Mouse (Mus musculus): ENCODE measurements at regions not wholly inside any gene's neighbourhood (a gene's known extent, or its start where the extent isn't known, plus 50 kb on each side); places are given as distances from the start of the nearest gene placed in this dataset.

- ATAC-seq, result no peak
- no peak overlapping the region for H3K27ac ChIP-seq (ENCODE audit: low read length)
Measured at GRCm38 (mm10) chr1:152253906-152254305, 132.6 kb downstream of the Tsen15 start.

GRCm38 (mm10) chr1:152253486-152253885 is 133.0 kb downstream of the Tsen15 start:
- Histone ChIP-seq H3K4me2 (ENCODE audit: low read depth, low read length) (no peak overlapping the region), H3K4me3 (ENCODE audit: low read length) (no peak overlapping the region), H3K9ac (ENCODE audit: low read depth, low read length) (no peak overlapping the region), H3K27ac (ENCODE audit: low read length) (no peak overlapping the region), H3K27me3 (replicated peaks; ENCODE audit: control insufficient read depth, insufficient read depth, low read length) (no peaks in the 10 kb centered on the region), H3K36me3 (ENCODE audit: control insufficient read depth, insufficient read depth, low read length) (no peaks in the 10 kb centered on the region), H3K4me1 (ENCODE audit: control insufficient read depth, insufficient read depth, low read length) (no peaks in the 10 kb centered on the region), H3K9me3 (ENCODE audit: control insufficient read depth, low read length) (no peaks in the 10 kb centered on the region)
- 73% methylated on average over 4 of the region's 4 CpGs for WGBS
- no peak for ATAC-seq

More at GRCm38 (mm10) chr1:152253906-152254305, 132.6 kb downstream of the Tsen15 start:
- 80% methylated on average over 4 of the region's 4 CpGs for WGBS
- Histone ChIP-seq H3K4me3 (ENCODE audit: low read length) (no peak overlapping the region), H3K4me2 (ENCODE audit: low read depth, low read length) (no peak overlapping the region), H3K27me3 (replicated peaks; ENCODE audit: control insufficient read depth, insufficient read depth, low read length) (no peaks in the 10 kb centered on the region), H3K4me1 (ENCODE audit: control insufficient read depth, insufficient read depth, low read length) (no peaks in the 10 kb centered on the region), H3K36me3 (ENCODE audit: control insufficient read depth, insufficient read depth, low read length) (no peaks in the 10 kb centered on the region), H3K9me3 (ENCODE audit: control insufficient read depth, low read length) (no peaks in the 10 kb centered on the region), H3K9ac (ENCODE audit: low read depth, low read length) (no peak overlapping the region)

DNA sequence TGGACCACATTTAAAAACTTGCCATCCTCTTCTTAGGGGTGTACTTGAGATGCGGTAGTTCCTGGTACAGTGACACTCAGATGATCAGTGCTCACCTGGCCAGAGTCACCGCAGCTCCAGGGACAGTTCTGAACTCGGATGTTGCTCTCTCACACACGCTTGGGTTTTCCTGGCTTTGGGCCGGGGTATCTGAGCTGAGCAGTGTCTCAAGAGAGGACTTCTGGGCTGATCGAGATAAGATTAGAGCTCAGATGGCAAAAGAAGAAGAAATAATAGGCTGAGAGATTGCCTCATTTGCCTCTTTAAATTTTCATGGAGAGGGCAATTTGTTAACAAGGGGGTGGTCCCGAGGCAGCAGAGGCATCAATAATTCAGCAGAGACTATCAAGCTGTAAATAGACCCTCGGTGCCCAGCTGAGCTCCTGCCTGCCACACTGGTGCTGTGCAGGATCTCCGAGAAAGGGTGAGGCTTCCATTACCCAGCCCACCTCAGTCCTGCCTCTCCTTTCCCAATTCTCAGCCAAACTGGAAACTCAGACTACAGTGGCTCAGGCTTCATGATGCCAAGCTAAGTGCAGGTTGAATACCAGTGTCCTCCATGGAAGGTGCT is 133.7 kb downstream of the Tsen15 start:
- Histone ChIP-seq H3K27ac (ENCODE audit: low read length) (no peak overlapping the region), H3K27me3 (replicated peaks; ENCODE audit: control insufficient read depth, insufficient read depth, low read length) (no peaks in the 10 kb centered on the region), H3K36me3 (ENCODE audit: control insufficient read depth, insufficient read depth, low read length) (no peaks in the 10 kb centered on the region), H3K9me3 (ENCODE audit: control insufficient read depth, low read length) (no peaks in the 10 kb centered on the region), H3K4me2 (ENCODE audit: low read depth, low read length) (no peak overlapping the region), H3K9ac (ENCODE audit: low read depth, low read length) (no peak overlapping the region), H3K4me3 (ENCODE audit: low read length) (no peak overlapping the region), H3K4me1 (ENCODE audit: control insufficient read depth, insufficient read depth, low read length) (no peaks in the 10 kb centered on the region)
- no peak for ATAC-seq
- WGBS, result 58% methylated on average over 9 of the region's 9 CpGs

- 89% methylated on average over 9 of the region's 9 CpGs for WGBS
- Histone ChIP-seq H3K27ac (ENCODE audit: low read length) (no peak overlapping the region), H3K9ac (ENCODE audit: low read depth, low read length) (no peak overlapping the region), H3K27me3 (replicated peaks; ENCODE audit: control insufficient read depth, insufficient read depth, low read length) (no peaks in the 10 kb centered on the region), H3K4me2 (ENCODE audit: low read depth, low read length) (no peak overlapping the region), H3K4me3 (ENCODE audit: low read length) (no peak overlapping the region), H3K9me3 (ENCODE audit: control insufficient read depth, low read length) (no peaks in the 10 kb centered on the region), H3K4me1 (ENCODE audit: control insufficient read depth, insufficient read depth, low read length) (no peaks in the 10 kb centered on the region), H3K36me3 (ENCODE audit: control insufficient read depth, insufficient read depth, low read length) (no peaks in the 10 kb centered on the region)
- no peak for ATAC-seq
Measured at GRCm38 (mm10) chr1:152241026-152241425, 145.5 kb downstream of the Tsen15 start.

GRCm38 (mm10) chr1:152239376-152239775 is 147.1 kb downstream of the Tsen15 start:
- H3K27ac ChIP-seq (ENCODE audit: low read length), result no peak overlapping the region
- no peaks in the 10 kb centered on the region for H3K9me3 ChIP-seq (ENCODE audit: control insufficient read depth, low read length)
- no peaks in the 10 kb centered on the region for H3K4me1 ChIP-seq (ENCODE audit: control insufficient read depth, insufficient read depth, low read length)
- 31% methylated on average over 6 of the region's 6 CpGs for WGBS
- ATAC-seq, result no peak
- H3K36me3 ChIP-seq (ENCODE audit: control insufficient read depth, insufficient read depth, low read length), result no peaks in the 10 kb centered on the region
- H3K4me3 ChIP-seq (ENCODE audit: low read length), result no peak overlapping the region
- no peaks in the 10 kb centered on the region for H3K27me3 ChIP-seq (replicated peaks; ENCODE audit: control insufficient read depth, insufficient read depth, low read length)
- H3K9ac ChIP-seq (ENCODE audit: low read depth, low read length), result no peak overlapping the region
- no peak overlapping the region for H3K4me2 ChIP-seq (ENCODE audit: low read depth, low read length)

DNA sequence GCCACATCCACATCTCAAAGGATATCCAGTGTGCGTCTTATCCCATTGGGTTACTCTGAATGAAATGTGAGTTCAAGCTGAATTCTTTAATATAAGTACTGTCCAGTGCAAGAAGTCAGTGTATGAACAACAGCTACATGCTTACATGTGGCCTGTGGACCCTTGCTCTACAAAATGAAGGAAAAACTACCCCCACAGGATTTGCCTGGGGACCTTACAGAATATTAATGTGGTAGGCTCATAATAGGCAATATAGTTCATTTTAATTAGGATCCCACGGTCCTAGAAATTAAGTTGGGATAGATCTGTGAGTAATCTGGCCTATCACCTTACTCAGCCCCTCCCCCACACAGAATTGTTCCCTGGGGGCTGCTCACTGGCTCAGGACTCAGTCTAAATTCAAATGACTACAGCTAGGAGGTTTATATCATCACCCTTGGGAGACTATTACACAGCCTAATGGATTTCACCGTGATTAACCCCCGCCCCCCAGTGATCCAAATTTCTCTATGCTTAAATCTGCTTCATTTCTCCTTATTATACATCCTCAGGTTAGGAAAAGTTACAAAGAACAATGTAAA is 145.4 kb upstream of the 1700025G04Rik start:
- 82% methylated on average over 4 of the region's 4 CpGs for WGBS
- H3K9ac ChIP-seq (ENCODE audit: low read depth, low read length), result no peak overlapping the region
- no peaks in the 10 kb centered on the region for H3K9me3 ChIP-seq (ENCODE audit: control insufficient read depth, low read length)
- no peak overlapping the region for H3K27ac ChIP-seq (ENCODE audit: low read length)
- no peaks in the 10 kb centered on the region for H3K27me3 ChIP-seq (replicated peaks; ENCODE audit: control insufficient read depth, insufficient read depth, low read length)
- ATAC-seq, result no peak
- H3K4me3 ChIP-seq (ENCODE audit: low read length), result no peak overlapping the region
- H3K4me2 ChIP-seq (ENCODE audit: low read depth, low read length), result no peak overlapping the region
- H3K4me1 ChIP-seq (ENCODE audit: control insufficient read depth, insufficient read depth, low read length), result no peaks in the 10 kb centered on the region
- H3K36me3 ChIP-seq (ENCODE audit: control insufficient read depth, insufficient read depth, low read length), result no peaks in the 10 kb centered on the region

DNA sequence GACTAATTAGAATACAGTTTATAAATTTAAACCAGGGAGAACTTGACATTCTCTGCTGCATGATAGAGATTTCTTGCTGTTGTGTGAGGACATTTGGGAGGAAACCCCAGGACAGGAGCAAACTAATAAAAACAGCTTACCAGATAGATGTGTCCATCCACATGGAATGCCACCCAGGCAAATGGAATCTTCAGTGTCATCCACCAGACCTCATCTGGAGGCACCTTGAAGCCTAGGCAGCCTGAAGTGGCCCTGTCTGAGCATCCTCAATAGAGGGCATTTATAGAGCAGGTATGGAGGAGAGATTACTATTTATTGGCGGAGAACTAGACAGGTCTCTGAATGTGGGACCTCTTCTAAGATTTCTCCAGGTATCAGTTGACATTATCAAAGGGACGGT is 144.8 kb upstream of the 1700025G04Rik start:
- Histone ChIP-seq H3K4me1 (ENCODE audit: control insufficient read depth, insufficient read depth, low read length) (no peaks in the 10 kb centered on the region), H3K36me3 (ENCODE audit: control insufficient read depth, insufficient read depth, low read length) (no peaks in the 10 kb centered on the region), H3K27me3 (replicated peaks; ENCODE audit: control insufficient read depth, insufficient read depth, low read length) (no peaks in the 10 kb centered on the region), H3K9me3 (ENCODE audit: control insufficient read depth, low read length) (no peaks in the 10 kb centered on the region), H3K4me3 (ENCODE audit: low read length) (no peak overlapping the region), H3K4me2 (ENCODE audit: low read depth, low read length) (no peak overlapping the region), H3K27ac (ENCODE audit: low read length) (no peak overlapping the region), H3K9ac (ENCODE audit: low read depth, low read length) (no peak overlapping the region)
- no peak for ATAC-seq
- WGBS, result 94% methylated on average over 2 of the region's 2 CpGs

- no peaks in the 10 kb centered on the region for H3K9me3 ChIP-seq (ENCODE audit: control insufficient read depth, low read length)
- H3K4me3 ChIP-seq (ENCODE audit: low read length), result no peak overlapping the region
- H3K4me1 ChIP-seq (ENCODE audit: control insufficient read depth, insufficient read depth, low read length), result no peaks in the 10 kb centered on the region
- no peaks in the 10 kb centered on the region for H3K27me3 ChIP-seq (replicated peaks; ENCODE audit: control insufficient read depth, insufficient read depth, low read length)
- ATAC-seq, result no peak
- WGBS, result 66% methylated on average over 11 of the region's 11 CpGs
- H3K36me3 ChIP-seq (ENCODE audit: control insufficient read depth, insufficient read depth, low read length), result no peaks in the 10 kb centered on the region
- H3K4me2 ChIP-seq (ENCODE audit: low read depth, low read length), result no peak overlapping the region
- H3K9ac ChIP-seq (ENCODE audit: low read depth, low read length), result no peak overlapping the region
- H3K27ac ChIP-seq (ENCODE audit: low read length), result no peak overlapping the region
Measured at GRCm38 (mm10) chr1:152231717-152232202, 141.8 kb upstream of the 1700025G04Rik start.

GRCm38 (mm10) chr1:152229709-152230108 is 139.8 kb upstream of the 1700025G04Rik start:
- H3K4me1 ChIP-seq (ENCODE audit: control insufficient read depth, insufficient read depth, low read length), result no peaks in the 10 kb centered on the region
- H3K27me3 ChIP-seq (replicated peaks; ENCODE audit: control insufficient read depth, insufficient read depth, low read length), result no peaks in the 10 kb centered on the region
- ATAC-seq, result no peak
- H3K4me2 ChIP-seq (ENCODE audit: low read depth, low read length), result no peak overlapping the region
- no peak overlapping the region for H3K9ac ChIP-seq (ENCODE audit: low read depth, low read length)
- H3K4me3 ChIP-seq (ENCODE audit: low read length), result no peak overlapping the region
- 54% methylated on average over 2 of the region's 2 CpGs for WGBS
- H3K27ac ChIP-seq (ENCODE audit: low read length), result no peak overlapping the region
- H3K9me3 ChIP-seq (ENCODE audit: control insufficient read depth, low read length), result no peaks in the 10 kb centered on the region
- H3K36me3 ChIP-seq (ENCODE audit: control insufficient read depth, insufficient read depth, low read length), result no peaks in the 10 kb centered on the region

GRCm38 (mm10) chr1:152226049-152226448 is 136.1 kb upstream of the 1700025G04Rik start:
- H3K4me3 ChIP-seq (ENCODE audit: low read length), result no peak overlapping the region
- H3K27ac ChIP-seq (ENCODE audit: low read length), result no peak overlapping the region
- no peaks in the 10 kb centered on the region for H3K27me3 ChIP-seq (replicated peaks; ENCODE audit: control insufficient read depth, insufficient read depth, low read length)
- H3K4me2 ChIP-seq (ENCODE audit: low read depth, low read length), result no peak overlapping the region
- no peaks in the 10 kb centered on the region for H3K36me3 ChIP-seq (ENCODE audit: control insufficient read depth, insufficient read depth, low read length)
- ATAC-seq, result no peak
- WGBS, result 90% methylated on average over 3 of the region's 3 CpGs
- H3K4me1 ChIP-seq (ENCODE audit: control insufficient read depth, insufficient read depth, low read length), result no peaks in the 10 kb centered on the region
- H3K9me3 ChIP-seq (ENCODE audit: control insufficient read depth, low read length), result no peaks in the 10 kb centered on the region
- no peak overlapping the region for H3K9ac ChIP-seq (ENCODE audit: low read depth, low read length)

Data from intestine, embryonic 16.5 days (tissue).